Mouse (Mus musculus): ENCODE measurements around the gene Itpr3. TPM values are rescaled to one million over a fixed set of nuclear protein-coding genes. Genes with fewer than 3 reads are reported as not detected.

The Itpr3 gene
- polyA plus RNA-seq, 1 experiment from 2014 or later, result 1.3 TPM

- no peak for ATAC-seq
- no peak overlapping the region for H3K27ac ChIP-seq
- H3K4me1 ChIP-seq (replicated peaks), result no peaks in the 10 kb centered on the region
- H3K4me3 ChIP-seq (replicated peaks), result no peak overlapping the region
- no peaks in the 10 kb centered on the region for H3K9me3 ChIP-seq
- no peaks in the 10 kb centered on the region for H3K36me3 ChIP-seq
- WGBS, result 80% methylated on average over 14 of the region's 18 CpGs
- no peak overlapping the region for H3K4me2 ChIP-seq (replicated peaks)
- H3K9ac ChIP-seq (replicated peaks), result no peak overlapping the region
- no peaks in the 10 kb centered on the region for H3K27me3 ChIP-seq
Measured at GRCm38 (mm10) chr17:27105698-27106470, 48.8 kb downstream of the Itpr3 start.

- Histone ChIP-seq H3K9me3 (no peaks in the 10 kb centered on the region), H3K4me2 (replicated peaks) (no peak overlapping the region), H3K27ac (no peak overlapping the region), H3K4me3 (replicated peaks) (no peak overlapping the region), H3K9ac (replicated peaks) (no peak overlapping the region), H3K36me3 (no peaks in the 10 kb centered on the region), H3K27me3 (no peaks in the 10 kb centered on the region), H3K4me1 (replicated peaks) (no peaks in the 10 kb centered on the region)
- WGBS, result 85% methylated on average over 9 of the region's 9 CpGs
- ATAC-seq, result no peak
Measured at GRCm38 (mm10) chr17:27106745-27107144, 49.6 kb downstream of the Itpr3 start.

- Histone ChIP-seq H3K4me3 (replicated peaks) (no peak overlapping the region), H3K27ac (no peak overlapping the region), H3K9me3 (no peaks in the 10 kb centered on the region), H3K9ac (replicated peaks) (no peak overlapping the region), H3K27me3 (no peaks in the 10 kb centered on the region), H3K4me2 (replicated peaks) (no peak overlapping the region), H3K36me3 (no peaks in the 10 kb centered on the region), H3K4me1 (replicated peaks) (no peaks in the 10 kb centered on the region)
- 70% methylated on average over 6 of the region's 6 CpGs for WGBS
- ATAC-seq, result no peak
Measured at GRCm38 (mm10) chr17:27107936-27108335, 50.8 kb downstream of the Itpr3 start.

GRCm38 (mm10) chr17:27110072-27110471, 53.0 kb downstream of the Itpr3 start:
- H3K27me3 ChIP-seq, result no peaks in the 10 kb centered on the region
- H3K4me2 ChIP-seq (replicated peaks), result no peak overlapping the region
- H3K4me1 ChIP-seq (replicated peaks), result no peaks in the 10 kb centered on the region
- no peaks in the 10 kb centered on the region for H3K9me3 ChIP-seq
- H3K27ac ChIP-seq, result no peak overlapping the region
- no peak for ATAC-seq
- 89% methylated on average over 7 of the region's 7 CpGs for WGBS
- H3K4me3 ChIP-seq (replicated peaks), result no peak overlapping the region
- no peaks in the 10 kb centered on the region for H3K36me3 ChIP-seq
- no peak overlapping the region for H3K9ac ChIP-seq (replicated peaks)

- Histone ChIP-seq H3K4me3 (replicated peaks) (no peak overlapping the region), H3K9ac (replicated peaks) (no peak overlapping the region), H3K27me3 (peaks cover 4% of the 10 kb centered on the region), H3K36me3 (peaks cover 24% of the 10 kb centered on the region), H3K27ac (no peak overlapping the region), H3K4me1 (replicated peaks) (peaks cover 21% of the 10 kb centered on the region), H3K4me2 (replicated peaks) (no peak overlapping the region), H3K9me3 (no peaks in the 10 kb centered on the region)
- WGBS, result 83% methylated on average over 25 of the region's 25 CpGs
- ATAC-seq, result no peak
Measured at GRCm38 (mm10) chr17:27118676-27119539, 61.8 kb downstream of the Itpr3 start.

GRCm38 (mm10) chr17:27119540-27119895, 62.4 kb downstream of the Itpr3 start:
- H3K9me3 ChIP-seq, result no peaks in the 10 kb centered on the region
- ATAC-seq, result no peak
- no peak overlapping the region for H3K4me3 ChIP-seq (replicated peaks)
- no peak overlapping the region for H3K9ac ChIP-seq (replicated peaks)
- peaks cover 30% of the 10 kb centered on the region for H3K36me3 ChIP-seq
- 72% methylated on average over 4 of the region's 4 CpGs for WGBS
- peaks cover 21% of the 10 kb centered on the region for H3K4me1 ChIP-seq (replicated peaks)
- H3K4me2 ChIP-seq (replicated peaks), result no peak overlapping the region
- H3K27me3 ChIP-seq, result peaks cover 4% of the 10 kb centered on the region
- H3K27ac ChIP-seq, result no peak overlapping the region

GRCm38 (mm10) chr17:27119954-27120353, 62.9 kb downstream of the Itpr3 start:
- Histone ChIP-seq H3K4me3 (replicated peaks) (no peak overlapping the region), H3K36me3 (peaks cover 31% of the 10 kb centered on the region)

GRCm38 (mm10) chr17:27120561-27121024, 63.5 kb downstream of the Itpr3 start:
- Histone ChIP-seq H3K4me1 (replicated peaks) (peaks cover 25% of the 10 kb centered on the region), H3K9ac (replicated peaks) (0 out of 2 replicates have a peak overlapping the region, but pooled peaks have one; percentile 32), H3K4me3 (replicated peaks) (no peak overlapping the region), H3K9me3 (no peaks in the 10 kb centered on the region), H3K36me3 (peaks cover 31% of the 10 kb centered on the region), H3K4me2 (replicated peaks) (peak overlapping the region; percentile 25), H3K27me3 (peaks cover 4% of the 10 kb centered on the region), H3K27ac (peak overlapping the region; percentile 56; the same call in 1 of the 2 replicates)
- 5% methylated on average over 18 of the region's 18 CpGs for WGBS
- no peak; the same call in 1 of the 2 replicates for ATAC-seq

More at GRCm38 (mm10) chr17:27119954-27120353, 62.9 kb downstream of the Itpr3 start:
- Histone ChIP-seq H3K9me3 (no peaks in the 10 kb centered on the region), H3K4me1 (replicated peaks) (peaks cover 21% of the 10 kb centered on the region), H3K4me2 (replicated peaks) (no peak overlapping the region), H3K27me3 (peaks cover 4% of the 10 kb centered on the region), H3K27ac (peak overlapping the region; percentile 56; the same call in 1 of the 2 replicates), H3K9ac (replicated peaks) (no peak overlapping the region)
- 60% methylated on average over 8 of the region's 8 CpGs for WGBS
- ATAC-seq, result peak; percentile 9; the same call in 1 of the 2 replicates

GRCm38 (mm10) chr17:27121266-27121665, 64.2 kb downstream of the Itpr3 start:
- peaks cover 31% of the 10 kb centered on the region for H3K36me3 ChIP-seq
- H3K4me3 ChIP-seq (replicated peaks), result no peak overlapping the region
- H3K4me2 ChIP-seq (replicated peaks), result peak overlapping the region; percentile 25; the same call in 1 of the 2 replicates
- peaks cover 4% of the 10 kb centered on the region for H3K27me3 ChIP-seq
- peaks cover 32% of the 10 kb centered on the region for H3K4me1 ChIP-seq (replicated peaks)
- ATAC-seq, result no peak
- H3K27ac ChIP-seq, result peak overlapping the region; percentile 56; the same call in 1 of the 2 replicates
- no peaks in the 10 kb centered on the region for H3K9me3 ChIP-seq
- peak overlapping the region; percentile 32; the same call in 1 of the 2 replicates for H3K9ac ChIP-seq (replicated peaks)
- 24% methylated on average over 14 of the region's 14 CpGs for WGBS

GRCm38 (mm10) chr17:27121781-27122180, 64.7 kb downstream of the Itpr3 start:
- H3K4me3 ChIP-seq (replicated peaks), result no peak overlapping the region
- H3K36me3 ChIP-seq, result peaks cover 31% of the 10 kb centered on the region
- H3K9ac ChIP-seq (replicated peaks), result no peak overlapping the region; the same call in 1 of the 2 replicates
- WGBS, result 67% methylated on average over 7 of the region's 7 CpGs
- ATAC-seq, result no peak
- H3K27ac ChIP-seq, result no peak overlapping the region
- H3K4me1 ChIP-seq (replicated peaks), result peaks cover 37% of the 10 kb centered on the region
- H3K4me2 ChIP-seq (replicated peaks), result no peak overlapping the region
- peaks cover 4% of the 10 kb centered on the region for H3K27me3 ChIP-seq
- no peaks in the 10 kb centered on the region for H3K9me3 ChIP-seq

- no peak overlapping the region for H3K4me3 ChIP-seq (replicated peaks)
- H3K27ac ChIP-seq, result no peak overlapping the region
- no peak overlapping the region for H3K4me2 ChIP-seq (replicated peaks)
- H3K9ac ChIP-seq (replicated peaks), result no peak overlapping the region; the same call in 1 of the 2 replicates
- WGBS, result 93% methylated on average over 11 of the region's 11 CpGs
- no peak for ATAC-seq
- H3K9me3 ChIP-seq, result no peaks in the 10 kb centered on the region
- H3K36me3 ChIP-seq, result peaks cover 31% of the 10 kb centered on the region
- peaks cover 46% of the 10 kb centered on the region for H3K4me1 ChIP-seq (replicated peaks)
- peaks cover 4% of the 10 kb centered on the region for H3K27me3 ChIP-seq
Measured at GRCm38 (mm10) chr17:27122701-27123100, 65.6 kb downstream of the Itpr3 start.

GRCm38 (mm10) chr17:27123103-27123502, 66.0 kb downstream of the Itpr3 start:
- Histone ChIP-seq H3K4me3 (replicated peaks) (no peak overlapping the region), H3K9me3 (no peaks in the 10 kb centered on the region), H3K9ac (replicated peaks) (no peak overlapping the region), H3K4me2 (replicated peaks) (no peak overlapping the region), H3K36me3 (peaks cover 31% of the 10 kb centered on the region), H3K4me1 (replicated peaks) (peaks cover 50% of the 10 kb centered on the region), H3K27ac (no peak overlapping the region), H3K27me3 (peaks cover 4% of the 10 kb centered on the region)
- no peak for ATAC-seq
- 88% methylated on average over 2 of the region's 2 CpGs for WGBS

Data from midbrain, embryonic 13.5 days (tissue).